Mouse (Mus musculus) liver, embryonic 12.5 days (tissue): ENCODE data around the gene Olfr985. TPM values are rescaled to one million over a fixed set of nuclear protein-coding genes. Genes with fewer than 3 reads are reported as not detected.

ENCODE experiments used
- ATAC-seq: fragments of 200-750 bp; cut with Nextera tagmentation; 2 replicates; pipeline ENCODE4 v1.8.0; 2017; ENCODE audit warnings: moderate number of reproducible peaks, mild to moderate bottlenecking, moderate library complexity
- H3K27ac ChIP-seq: fragments of 300-500 bp; sonication (generic); 2 replicates; pipeline ENCODE4 v1.5.1; 2016; ENCODE audit warnings: mild to moderate bottlenecking
- H3K27me3 ChIP-seq: fragments of 300-500 bp; sonication (generic); replicated peaks from 2 replicates; pipeline ENCODE4 v1.6.1; 2016; ENCODE audit warnings: mild to moderate bottlenecking, moderate library complexity
- H3K36me3 ChIP-seq: fragments of 300-500 bp; sonication (generic); 2 replicates; pipeline ENCODE4 v1.6.1; 2016; ENCODE audit warnings: mild to moderate bottlenecking, moderate library complexity
- H3K4me1 ChIP-seq: fragments of 300-500 bp; sonication (generic); 2 replicates; pipeline ENCODE4 v1.6.1; 2016
- H3K4me2 ChIP-seq: fragments of 300-500 bp; sonication (generic); 2 replicates; pipeline ENCODE4 v1.6.1; 2016; ENCODE audit warnings: mild to moderate bottlenecking, moderate library complexity
- H3K4me3 ChIP-seq: fragments of 300-500 bp; sonication (generic); 2 replicates; pipeline ENCODE4 v1.5.1; 2016; ENCODE audit warnings: mild to moderate bottlenecking, moderate library complexity
- H3K9ac ChIP-seq: fragments of 300-500 bp; sonication (generic); 2 replicates; pipeline ENCODE4 v1.6.1; 2016; ENCODE audit warnings: mild to moderate bottlenecking, moderate library complexity
- H3K9me3 ChIP-seq: fragments of 300-500 bp; sonication (generic); replicated peaks from 2 replicates; pipeline ENCODE4 v1.6.1; 2016; ENCODE audit warnings: mild to moderate bottlenecking, moderate library complexity
- WGBS: fragments of 180-500 bp; shearing (Covaris S2); methylation state at CpG from one replicate; pipeline ENCODE4 v1.1.7; 2016; ENCODE audit not compliant: insufficient replicate concordance; 5-methylcytosine and 5-hydroxymethylcytosine counted together
- polyA plus RNA-seq: library from polyadenylated mRNA; unstranded; fragments of >200 nt; fragmentation: Nextera tagmentation; extraction: Ambion mirVana; gene quantifications from 2 replicates; pipeline ENCODE4 v1.2.1, GENCODE M21; 2016

Gene Olfr985
- polyA plus RNA-seq = not detected in 2 replicates

GRCm38 (mm10) chr9:40130084-40130483 is at the start of gene Olfr985:
Gene Olfr985 (minus strand): TSS chr9:40130184.
- 73% methylated on average over 1 of the region's 1 CpGs for WGBS
- Histone ChIP-seq H3K4me3 (no peak within 1 kb of the TSS), H3K4me2 (no peak within 1 kb of the TSS), H3K9me3 (no peaks in the 10 kb centered on the region), H3K27ac (no peak within 1 kb of the TSS), H3K9ac (no peak within 1 kb of the TSS), H3K4me1 (no peaks in the 10 kb centered on the region), H3K27me3 (no peaks in the 10 kb centered on the region), H3K36me3 (no peaks in the 10 kb centered on the region)
- no peak for ATAC-seq

GRCm38 (mm10) chr9:40177017-40177416 is 47.0 kb upstream of the Olfr985 start:
- no peak overlapping the region for H3K27ac ChIP-seq
- H3K4me3 ChIP-seq = no peak overlapping the region
- no peaks in the 10 kb centered on the region for H3K9me3 ChIP-seq
- no peaks in the 10 kb centered on the region for H3K36me3 ChIP-seq
- H3K27me3 ChIP-seq = no peaks in the 10 kb centered on the region
- H3K4me1 ChIP-seq = no peaks in the 10 kb centered on the region
- no peak overlapping the region for H3K9ac ChIP-seq
- no peak for ATAC-seq
- 71% methylated on average over 6 of the region's 6 CpGs for WGBS
- H3K4me2 ChIP-seq = no peak overlapping the region

- H3K27me3 ChIP-seq = no peaks in the 10 kb centered on the region
- H3K36me3 ChIP-seq = no peaks in the 10 kb centered on the region
- H3K9me3 ChIP-seq = no peaks in the 10 kb centered on the region
- 78% methylated on average over 1 of the region's 1 CpGs for WGBS
- no peak overlapping the region for H3K9ac ChIP-seq
- no peak overlapping the region for H3K27ac ChIP-seq
- no peak overlapping the region for H3K4me2 ChIP-seq
- no peak overlapping the region for H3K4me3 ChIP-seq
- no peak for ATAC-seq
- H3K4me1 ChIP-seq = no peaks in the 10 kb centered on the region
Observed at GRCm38 (mm10) chr9:40166446-40166845, 36.5 kb upstream of the Olfr985 start.

DNA sequence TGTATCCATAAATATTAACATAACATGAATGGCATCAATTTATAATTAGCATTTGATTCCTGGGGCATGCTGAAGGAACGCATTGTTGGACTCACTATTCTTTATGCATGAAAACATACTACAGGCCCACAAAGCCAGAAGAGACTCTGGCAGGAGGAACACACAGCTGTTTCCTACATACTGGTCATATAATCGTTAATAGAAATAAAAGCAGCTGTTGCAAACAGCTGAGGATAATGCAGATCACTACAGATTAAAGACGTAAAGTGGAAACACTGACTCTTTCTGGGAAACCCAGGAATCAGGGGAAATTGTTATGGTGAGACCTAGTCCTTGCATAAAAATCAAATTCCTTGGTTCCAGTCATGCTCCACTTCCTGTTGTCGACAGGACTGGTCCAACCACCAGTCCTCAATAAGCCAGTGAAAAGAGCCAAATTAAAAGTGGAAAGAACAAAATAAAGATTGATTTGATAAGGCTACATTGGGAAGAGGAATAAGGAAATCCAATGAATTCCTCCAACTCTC is 25.2 kb upstream of the Olfr985 start:
- H3K4me3 ChIP-seq = no peak overlapping the region
- no peaks in the 10 kb centered on the region for H3K4me1 ChIP-seq
- H3K36me3 ChIP-seq = no peaks in the 10 kb centered on the region
- H3K27ac ChIP-seq = no peak overlapping the region
- no peak for ATAC-seq
- H3K9ac ChIP-seq = no peak overlapping the region
- WGBS = 69% methylated on average over 4 of the region's 4 CpGs
- H3K4me2 ChIP-seq = no peak overlapping the region
- H3K27me3 ChIP-seq = no peaks in the 10 kb centered on the region
- H3K9me3 ChIP-seq = no peaks in the 10 kb centered on the region

GRCm38 (mm10) chr9:40141544-40141943 is 11.6 kb upstream of the Olfr985 start:
- 39% methylated on average over 1 of the region's 1 CpGs for WGBS
- H3K27me3 ChIP-seq = no peaks in the 10 kb centered on the region

DNA sequence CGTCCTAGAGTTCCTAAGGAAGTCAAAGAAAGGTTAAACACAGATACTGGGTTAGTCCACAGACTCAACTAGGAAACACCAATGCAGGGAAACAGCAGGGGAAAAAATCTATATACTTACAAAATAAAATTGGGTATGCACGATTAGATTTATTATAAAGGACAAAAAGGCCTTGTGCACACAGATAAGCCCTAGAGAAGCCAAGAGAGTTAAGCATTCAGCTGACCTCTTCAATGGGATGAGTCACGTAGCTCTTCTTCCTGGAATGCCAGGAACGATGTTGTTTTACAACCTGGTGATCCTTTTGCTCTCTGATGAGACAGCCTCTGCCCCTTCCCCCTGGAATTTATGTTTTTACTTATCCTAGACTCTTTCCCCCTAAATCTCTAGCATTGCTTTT is 9.5 kb upstream of the Olfr985 start:
- no peak for ATAC-seq
- 44% methylated on average over 4 of the region's 4 CpGs for WGBS
- H3K4me3 ChIP-seq = no peak overlapping the region

More at GRCm38 (mm10) chr9:40141544-40141943, 11.6 kb upstream of the Olfr985 start:
- no peak overlapping the region for H3K9ac ChIP-seq
- H3K4me3 ChIP-seq = no peak overlapping the region
- H3K9me3 ChIP-seq = no peaks in the 10 kb centered on the region
- H3K4me2 ChIP-seq = no peak overlapping the region
- no peak for ATAC-seq
- H3K4me1 ChIP-seq = no peaks in the 10 kb centered on the region
- no peak overlapping the region for H3K27ac ChIP-seq
- no peaks in the 10 kb centered on the region for H3K36me3 ChIP-seq

DNA sequence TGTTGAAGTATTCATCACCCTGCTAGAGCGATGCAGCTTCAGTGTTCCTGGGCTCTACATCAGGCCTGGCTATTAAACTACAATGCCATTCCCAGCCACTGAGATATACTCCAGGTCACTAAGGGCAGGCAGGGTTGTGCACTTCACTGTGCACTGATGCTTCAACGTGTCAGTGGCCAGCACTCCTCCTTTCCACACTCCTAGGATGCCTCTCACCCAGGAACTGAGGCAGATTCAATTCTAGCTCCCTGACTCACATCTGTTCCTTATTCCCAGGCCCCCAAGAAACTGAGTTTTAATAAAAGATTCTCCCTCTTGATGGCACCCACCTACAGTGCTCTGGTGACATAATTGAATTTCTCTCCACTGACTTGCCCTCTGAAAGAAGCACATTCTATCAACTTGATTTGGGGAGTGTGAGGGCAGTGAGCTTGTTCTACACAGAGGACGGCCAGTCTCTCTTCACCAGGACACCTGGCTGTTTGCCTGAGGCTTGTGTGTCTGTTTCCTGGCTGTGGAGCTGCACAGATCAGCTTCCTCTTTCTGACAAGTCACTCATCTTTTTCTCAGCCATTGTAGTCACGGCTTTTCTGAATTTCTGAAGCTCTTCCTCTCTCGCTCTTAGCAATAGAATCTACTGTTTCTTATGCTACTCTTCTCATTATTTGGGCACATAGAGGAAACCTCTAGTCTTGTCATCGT is 7.2 kb upstream of the Olfr985 start:
- H3K4me2 ChIP-seq = no peak overlapping the region
- H3K36me3 ChIP-seq = no peaks in the 10 kb centered on the region
- no peak overlapping the region for H3K9ac ChIP-seq
- no peaks in the 10 kb centered on the region for H3K9me3 ChIP-seq
- no peaks in the 10 kb centered on the region for H3K4me1 ChIP-seq
- 50% methylated on average over 6 of the region's 6 CpGs for WGBS
- no peaks in the 10 kb centered on the region for H3K27me3 ChIP-seq
- no peak for ATAC-seq
- H3K27ac ChIP-seq = no peak overlapping the region
- H3K4me3 ChIP-seq = no peak overlapping the region

More for the DNA sequence above, 9.5 kb upstream of the Olfr985 start:
- Histone ChIP-seq H3K27ac (no peak overlapping the region), H3K36me3 (no peaks in the 10 kb centered on the region), H3K4me2 (no peak overlapping the region), H3K9me3 (no peaks in the 10 kb centered on the region), H3K4me1 (no peaks in the 10 kb centered on the region), H3K27me3 (no peaks in the 10 kb centered on the region), H3K9ac (no peak overlapping the region)

- H3K9ac ChIP-seq = no peak overlapping the region
- no peaks in the 10 kb centered on the region for H3K4me1 ChIP-seq
- no peaks in the 10 kb centered on the region for H3K27me3 ChIP-seq
- no peak overlapping the region for H3K4me2 ChIP-seq
- ATAC-seq = no peak
- H3K36me3 ChIP-seq = no peaks in the 10 kb centered on the region
- no peaks in the 10 kb centered on the region for H3K9me3 ChIP-seq
- H3K4me3 ChIP-seq = no peak overlapping the region
- WGBS = 50% methylated on average over 1 of the region's 1 CpGs
- no peak overlapping the region for H3K27ac ChIP-seq
Observed at GRCm38 (mm10) chr9:40130556-40130955, 572 bp upstream of the Olfr985 start.

DNA sequence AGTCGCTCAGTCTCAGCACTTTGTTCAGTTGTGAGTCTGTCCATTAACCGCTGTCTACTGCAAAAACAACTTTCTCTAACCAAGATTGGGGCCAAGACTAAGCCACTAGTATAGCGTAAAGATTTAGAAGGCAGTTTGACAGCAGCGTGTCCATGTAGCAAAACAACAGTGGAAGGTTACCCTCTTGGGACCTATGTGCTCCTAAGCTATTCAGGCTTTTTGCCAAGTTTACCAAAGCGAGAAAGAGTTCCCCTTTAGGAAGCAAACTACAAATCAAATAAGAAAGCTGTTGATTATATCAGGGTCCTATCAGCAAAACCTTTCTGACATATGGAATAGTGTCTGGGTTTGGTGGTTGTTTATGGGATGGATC is 12.7 kb downstream of the Olfr985 start:
- WGBS = 67% methylated on average over 5 of the region's 5 CpGs
- no peak overlapping the region for H3K27ac ChIP-seq

DNA sequence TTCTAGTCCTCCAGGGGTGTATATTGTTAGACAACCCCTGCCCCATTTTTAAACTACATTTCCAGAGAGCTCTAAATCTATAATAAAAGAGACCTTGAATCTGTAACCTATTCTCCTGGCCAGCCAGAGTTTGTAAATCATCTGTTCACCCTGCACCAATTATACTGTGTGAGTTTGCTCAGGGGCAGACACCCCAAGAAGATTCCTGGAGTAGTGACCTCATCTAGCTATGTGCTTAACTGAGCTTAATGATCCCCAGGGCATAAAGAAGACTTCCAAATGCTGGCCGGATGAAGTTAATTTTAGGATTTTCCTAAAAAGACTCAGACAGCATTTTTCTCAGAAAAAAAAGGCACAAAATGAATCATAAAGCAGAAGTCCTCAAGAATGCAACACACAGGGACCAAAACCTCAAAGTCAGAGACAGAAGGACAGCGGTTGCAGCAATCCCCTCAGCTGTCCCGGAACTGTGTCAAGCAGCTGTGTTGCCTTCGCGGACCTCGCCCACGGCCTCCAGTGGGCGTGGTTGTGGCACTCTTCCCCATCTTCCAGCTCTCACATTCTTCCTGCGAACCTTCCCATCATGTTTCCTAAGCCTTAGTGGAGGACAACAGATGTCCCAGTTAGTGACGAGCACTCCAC is 13.2 kb downstream of the Olfr985 start:
- H3K4me2 ChIP-seq = no peak overlapping the region
- 40% methylated on average over 10 of the region's 10 CpGs for WGBS
- no peak overlapping the region for H3K27ac ChIP-seq
- H3K36me3 ChIP-seq = no peaks in the 10 kb centered on the region
- H3K4me1 ChIP-seq = no peaks in the 10 kb centered on the region
- ATAC-seq = no peak
- no peaks in the 10 kb centered on the region for H3K27me3 ChIP-seq
- H3K9ac ChIP-seq = no peak overlapping the region
- H3K9me3 ChIP-seq = no peaks in the 10 kb centered on the region
- no peak overlapping the region for H3K4me3 ChIP-seq

More for the DNA sequence above, 12.7 kb downstream of the Olfr985 start:
- H3K4me3 ChIP-seq = no peak overlapping the region
- no peak overlapping the region for H3K9ac ChIP-seq
- ATAC-seq = no peak
- H3K4me1 ChIP-seq = no peaks in the 10 kb centered on the region
- no peak overlapping the region for H3K4me2 ChIP-seq
- H3K27me3 ChIP-seq = no peaks in the 10 kb centered on the region
- H3K9me3 ChIP-seq = no peaks in the 10 kb centered on the region
- no peaks in the 10 kb centered on the region for H3K36me3 ChIP-seq

- H3K27me3 ChIP-seq = no peaks in the 10 kb centered on the region
- no peak for ATAC-seq
- H3K4me2 ChIP-seq = no peak within 1 kb of the TSS
- H3K36me3 ChIP-seq = no peaks in the 10 kb centered on the region
- H3K9me3 ChIP-seq = no peaks in the 10 kb centered on the region
- no peak within 1 kb of the TSS for H3K4me3 ChIP-seq
- 61% methylated on average over 2 of the region's 2 CpGs for WGBS
- H3K9ac ChIP-seq = no peak within 1 kb of the TSS
- H3K4me1 ChIP-seq = no peaks in the 10 kb centered on the region
- no peak within 1 kb of the TSS for H3K27ac ChIP-seq
Observed at GRCm38 (mm10) chr9:40114106-40114505, 15.9 kb downstream of the Olfr985 start, which contains the start of gene Olfr984. Gene Olfr984 (minus strand): TSS chr9:40114206.

GRCm38 (mm10) chr9:40094769-40095168 is 35.2 kb downstream of the Olfr985 start:
- no peak overlapping the region for H3K9ac ChIP-seq
- no peak overlapping the region for H3K4me3 ChIP-seq
- 54% methylated on average over 3 of the region's 3 CpGs for WGBS
- H3K36me3 ChIP-seq = no peaks in the 10 kb centered on the region
- no peaks in the 10 kb centered on the region for H3K9me3 ChIP-seq
- no peak overlapping the region for H3K27ac ChIP-seq
- no peaks in the 10 kb centered on the region for H3K27me3 ChIP-seq
- no peaks in the 10 kb centered on the region for H3K4me1 ChIP-seq
- ATAC-seq = no peak
- no peak overlapping the region for H3K4me2 ChIP-seq
